Mouse (Mus musculus): Measurements from ENCODE around the gene Nudt22.

DNA sequence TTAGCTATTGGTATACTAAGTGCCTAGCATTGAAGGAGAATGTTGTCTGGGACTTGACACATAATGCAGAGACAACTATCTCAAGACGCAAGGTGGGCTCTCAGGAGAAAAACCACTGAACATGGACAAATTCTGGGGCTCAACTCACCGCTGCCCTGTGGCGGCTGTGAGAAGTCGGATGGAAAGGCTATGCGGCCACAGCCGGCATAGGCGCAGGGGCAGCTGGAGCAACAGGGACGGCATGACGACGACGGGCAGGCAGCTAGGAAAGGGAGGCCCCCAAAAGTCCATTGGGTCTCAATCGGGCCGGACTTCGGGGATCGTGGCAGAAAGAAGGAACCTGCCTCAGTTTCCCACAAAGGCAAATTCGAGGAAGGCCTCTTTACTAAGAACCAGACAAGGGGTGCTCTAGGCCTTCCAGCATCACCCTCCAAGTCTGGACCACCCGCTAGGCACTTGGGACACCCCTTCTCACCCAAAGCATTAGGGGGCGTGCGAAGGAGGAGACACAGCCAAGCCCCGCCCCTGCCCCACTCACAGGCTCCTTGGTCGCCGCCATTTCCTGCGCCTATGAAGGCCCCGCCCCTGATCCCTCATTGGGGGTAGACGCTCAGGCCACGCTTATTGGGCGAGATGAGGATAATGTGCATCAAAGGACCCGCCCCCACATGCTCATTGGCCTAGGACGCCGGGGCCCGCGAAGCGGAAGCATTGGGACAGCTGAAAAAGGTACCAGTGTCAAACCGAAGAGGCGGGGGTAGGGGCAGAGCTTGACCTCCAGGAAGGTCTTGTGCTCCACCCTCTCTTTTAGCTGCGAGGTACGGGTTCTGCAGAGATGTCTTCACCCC, 3.7 kb downstream of the Nudt22 start, which contains the start of gene Dnajc4:
- TF ChIP-seq POLR2A (IDR thresholded peaks at IDR 0.05; ENCODE audit: low read depth, low read length) (peak; percentile 14), CTCF (conservative IDR thresholded peaks at IDR 0.05; ENCODE audit: insufficient read depth, insufficient read length, low read depth, low read length) (0 out of 2 replicates have a peak, but pooled peaks have one; percentile 1)
